Mouse (Mus musculus) telencephalon, adult 2 months (tissue): ENCODE data around the gene Grm8.

Experiments used
- DNase-seq: peaks from one replicate; pipeline ENCODE4 v3.0.0-alpha.2; 2011; ENCODE audit warnings: low read depth, low spot score

Grm8 gene

DNA sequence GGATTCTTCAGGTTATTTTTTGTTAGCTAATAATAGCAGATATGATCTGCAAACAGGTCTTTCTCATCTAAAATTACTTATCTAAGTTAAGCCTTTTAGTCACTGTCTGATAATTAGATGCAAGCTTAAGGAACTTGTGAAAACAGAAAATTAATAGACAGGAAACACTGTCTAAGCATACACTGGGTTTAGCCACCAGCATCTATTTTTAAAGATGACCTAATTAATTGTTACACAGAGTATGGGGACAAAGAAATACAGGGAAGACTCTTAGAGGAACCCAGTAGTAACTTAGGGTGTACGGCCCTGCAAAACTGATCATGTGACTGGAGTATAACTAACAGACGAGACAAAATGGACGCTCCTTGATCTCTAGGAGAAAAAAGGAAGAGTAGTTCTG lies 92.6 kb downstream of the Grm8 start:
- no peak for DNase-seq

DNA sequence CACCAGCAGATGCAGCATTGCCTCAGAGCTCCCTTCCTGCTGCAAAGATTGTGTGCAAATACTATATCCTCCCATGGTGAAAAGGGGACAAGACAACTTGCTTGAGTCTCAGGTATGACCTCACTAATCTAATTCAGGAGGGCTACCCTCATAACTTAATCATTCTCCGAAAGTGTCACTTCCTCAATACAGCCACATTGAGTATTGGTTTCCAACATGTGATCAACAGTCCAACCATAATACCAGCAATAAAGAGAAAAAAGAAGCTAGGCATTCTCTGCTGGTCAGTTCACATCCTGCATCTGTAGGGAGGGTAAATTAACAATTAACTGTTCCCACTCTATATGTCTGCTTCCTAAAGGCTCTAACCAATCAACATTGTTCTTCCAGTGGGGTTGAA lies 94.2 kb downstream of the Grm8 start:
- no peak for DNase-seq

DNA sequence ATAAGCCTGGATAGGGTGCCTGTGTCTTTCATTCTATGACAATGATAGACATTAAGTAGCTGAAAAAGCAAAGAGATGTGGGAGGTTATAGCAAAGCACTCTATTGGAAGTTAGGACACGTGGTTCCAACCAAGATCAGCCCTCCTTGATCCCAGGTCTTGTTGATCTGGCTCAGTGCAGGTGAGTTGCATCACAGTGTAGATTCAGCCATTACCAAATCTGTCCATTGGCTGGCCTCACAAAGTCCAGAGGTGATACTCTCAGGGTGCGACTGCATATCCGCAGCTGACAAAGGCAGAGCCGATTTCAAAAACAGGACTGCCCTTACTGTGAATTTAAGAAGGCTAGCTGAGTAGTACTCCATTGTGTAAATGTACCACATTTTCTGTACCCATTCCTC lies 103.0 kb downstream of the Grm8 start:
- DNase-seq = no peak

DNA sequence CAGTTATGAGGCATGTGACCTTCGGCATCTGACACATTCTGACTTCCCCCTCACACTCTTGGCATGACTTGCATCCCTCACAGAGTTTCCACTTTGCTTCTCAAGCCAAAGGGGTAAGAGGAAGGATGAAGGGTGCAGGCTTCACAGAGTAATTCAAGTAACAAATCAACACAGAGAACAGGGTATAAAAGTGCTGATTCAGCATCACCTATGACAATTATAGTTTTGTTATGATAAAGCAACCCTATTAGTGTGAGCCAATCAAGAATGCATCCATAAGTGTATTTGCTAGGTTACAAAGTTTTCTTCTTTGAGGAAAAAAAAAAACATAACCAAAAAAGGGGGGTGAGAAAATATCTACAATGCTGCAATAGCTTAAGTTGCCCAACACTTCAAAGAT lies 117.3 kb downstream of the Grm8 start:
- DNase-seq = no peak

DNA sequence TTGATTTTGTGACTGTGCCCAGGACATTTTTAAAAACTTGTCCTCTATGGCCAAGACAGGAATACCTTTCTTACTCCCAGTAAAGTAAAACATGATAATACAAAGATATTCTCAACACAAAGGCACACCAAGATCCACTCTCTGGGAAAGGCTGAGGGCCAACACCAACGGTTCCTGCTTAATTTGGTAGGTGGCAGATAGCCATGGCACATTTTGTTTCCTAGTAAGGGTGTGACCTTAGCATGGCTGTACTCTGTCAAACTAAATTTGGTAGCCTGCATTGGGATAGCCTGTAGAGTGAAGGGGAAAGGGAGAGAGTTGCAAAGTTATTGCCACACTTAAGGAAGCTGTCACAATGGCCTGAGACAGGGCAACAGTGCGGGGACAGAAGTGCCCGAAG lies 128.0 kb downstream of the Grm8 start:
- no peak for DNase-seq

DNA sequence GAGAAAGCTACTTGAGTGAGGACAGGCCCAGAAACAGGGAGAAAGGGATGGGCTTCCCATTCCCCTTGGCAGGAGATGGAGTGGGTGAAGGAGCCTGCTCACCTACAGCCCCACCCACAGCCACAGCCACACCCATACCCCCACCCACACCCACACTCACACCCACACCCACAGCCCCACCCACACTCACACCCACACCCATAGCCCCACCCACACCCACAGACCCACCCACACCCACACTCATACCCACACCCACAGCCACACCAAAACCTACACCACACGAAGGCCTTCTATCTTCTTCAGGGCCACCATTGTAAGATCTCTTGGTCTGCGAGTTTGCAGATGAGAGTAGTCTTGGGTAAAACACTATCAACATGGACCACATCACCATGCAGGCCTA lies 137.7 kb downstream of the Grm8 start:
- DNase-seq = no peak

DNA sequence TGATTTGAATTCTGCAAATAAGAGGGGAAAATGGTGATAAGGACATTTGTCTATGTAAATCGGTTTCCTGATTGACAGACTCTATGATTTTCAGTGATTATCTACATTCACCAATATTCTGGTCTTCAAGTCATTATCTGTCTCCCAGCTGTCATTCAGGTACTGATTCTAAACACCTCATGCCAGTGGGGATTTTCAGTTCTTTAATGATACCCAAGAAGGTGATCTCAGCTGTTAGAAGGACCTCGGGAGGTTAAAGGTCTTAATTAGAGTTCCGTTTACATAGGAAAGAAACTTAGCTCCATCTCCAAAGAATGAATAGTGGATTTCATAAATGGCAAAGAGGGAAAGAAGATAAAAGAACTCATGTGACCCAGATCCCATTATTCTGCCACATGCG lies 143.7 kb downstream of the Grm8 start:
- no peak for DNase-seq

DNA sequence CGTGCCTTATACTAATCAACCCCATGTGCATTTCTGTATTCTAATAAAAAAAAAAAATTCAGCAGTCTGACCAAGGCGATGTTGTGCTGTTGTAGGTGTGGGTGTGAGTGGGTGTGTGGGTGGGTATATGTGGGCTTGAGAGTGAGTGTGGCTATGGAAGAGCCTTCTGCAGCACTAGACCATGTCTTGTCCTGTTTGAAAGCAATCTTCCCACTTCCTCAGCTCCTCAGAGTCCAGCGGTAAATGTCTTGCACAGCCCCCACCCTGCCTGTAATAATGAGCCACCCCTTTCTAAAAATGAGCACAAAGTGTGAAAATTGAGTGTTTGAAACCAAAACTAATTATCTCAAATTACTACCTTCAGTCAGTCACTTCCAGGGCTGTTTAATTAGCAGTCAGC lies 152.4 kb downstream of the Grm8 start:
- no peak for DNase-seq

DNA sequence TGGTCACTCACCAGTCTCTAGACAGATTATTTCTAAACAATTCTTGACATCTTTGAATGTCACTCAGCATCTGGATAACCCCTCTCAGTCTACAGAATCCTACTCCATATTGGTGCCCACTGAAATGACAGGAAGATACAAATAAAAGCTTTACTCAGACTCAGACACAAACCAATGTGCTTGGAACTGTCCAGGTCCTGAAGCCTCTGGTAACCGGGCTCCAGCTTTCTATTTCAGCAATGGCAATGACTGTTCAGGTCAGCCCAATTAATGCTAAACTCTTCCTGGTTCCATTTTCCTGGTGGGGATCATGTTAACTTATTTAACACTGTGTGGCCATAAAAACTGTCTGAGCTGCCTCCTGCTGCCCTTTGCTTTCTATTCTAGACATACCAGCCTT lies 153.0 kb downstream of the Grm8 start:
- no peak for DNase-seq

DNA sequence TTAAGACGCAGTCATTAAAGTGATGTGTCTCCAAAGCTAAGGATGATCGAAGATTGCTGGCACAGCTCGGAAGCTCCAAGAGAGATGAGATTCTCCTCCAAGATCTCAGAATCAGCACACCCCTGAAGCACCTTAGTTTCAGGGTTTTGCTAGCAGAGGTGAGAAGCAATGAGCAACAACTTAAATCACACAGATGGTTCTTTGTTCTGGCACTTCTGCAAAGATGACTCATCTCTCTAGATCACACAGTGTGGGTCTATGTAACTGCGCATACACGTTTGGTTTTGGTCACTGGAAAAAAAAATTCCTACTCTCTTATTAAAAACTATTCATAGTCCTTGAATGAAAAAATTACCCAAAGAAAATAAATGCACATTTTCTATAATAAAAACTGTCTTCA lies 157.6 kb downstream of the Grm8 start:
- DNase-seq = peak; percentile 65

DNA sequence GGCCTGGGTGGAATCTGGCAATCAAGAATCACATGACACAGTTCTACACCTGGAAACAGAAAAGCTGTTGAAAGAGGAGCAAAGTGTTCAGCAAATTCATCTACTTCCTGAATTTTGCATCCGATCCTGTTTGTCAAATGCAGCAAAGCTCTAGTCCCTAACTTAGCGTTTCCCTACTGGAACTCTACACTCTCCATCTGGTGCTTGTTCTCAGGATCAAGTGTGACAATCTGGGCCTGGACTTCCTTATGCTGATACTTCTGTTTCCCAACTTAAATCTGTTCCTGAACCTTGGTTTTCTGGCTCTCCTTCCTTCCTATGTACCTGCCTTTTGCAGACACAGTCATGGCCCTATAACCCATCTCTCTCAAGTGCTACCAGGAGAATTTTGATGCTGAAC lies 166.1 kb downstream of the Grm8 start:
- peak; percentile 48 for DNase-seq

DNA sequence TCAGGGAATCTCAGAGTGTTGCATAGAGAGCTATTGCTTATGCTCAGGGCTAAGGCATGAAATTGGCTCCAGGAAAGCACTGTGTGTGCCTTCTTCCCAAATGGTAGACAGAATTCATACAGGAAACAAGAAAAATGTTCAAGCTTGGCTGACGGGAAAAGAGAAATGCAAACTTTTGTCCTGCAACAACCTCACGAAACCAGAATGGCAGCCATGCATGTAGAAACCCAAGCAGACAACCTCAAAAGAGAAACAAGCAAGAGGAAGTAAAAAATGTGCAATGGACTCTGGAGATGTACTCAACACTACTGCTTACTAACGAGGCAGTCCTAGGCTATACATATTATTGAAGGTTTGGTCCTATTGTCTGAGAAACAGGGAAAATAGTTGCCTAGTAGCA lies 167.9 kb downstream of the Grm8 start:
- no peak for DNase-seq

DNA sequence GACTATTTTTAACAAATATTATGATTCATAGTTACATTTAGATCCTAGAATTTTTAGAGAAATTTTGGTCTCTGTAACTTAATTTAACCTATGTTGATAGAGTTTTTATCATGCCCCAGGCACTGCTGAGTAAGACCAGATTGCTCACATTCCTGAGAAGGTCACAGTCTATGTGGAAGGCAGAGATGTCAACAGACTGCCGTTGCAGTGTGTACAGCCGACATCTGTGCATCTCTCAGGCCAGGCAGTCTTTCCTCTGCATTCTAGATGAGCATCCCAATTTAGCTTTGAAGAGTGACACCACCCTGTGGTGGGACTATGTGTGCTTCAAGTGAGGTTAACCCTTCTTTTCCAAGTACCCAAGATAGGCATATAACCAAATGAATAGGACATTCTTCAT lies 169.7 kb downstream of the Grm8 start:
- peak; percentile 22 for DNase-seq

DNA sequence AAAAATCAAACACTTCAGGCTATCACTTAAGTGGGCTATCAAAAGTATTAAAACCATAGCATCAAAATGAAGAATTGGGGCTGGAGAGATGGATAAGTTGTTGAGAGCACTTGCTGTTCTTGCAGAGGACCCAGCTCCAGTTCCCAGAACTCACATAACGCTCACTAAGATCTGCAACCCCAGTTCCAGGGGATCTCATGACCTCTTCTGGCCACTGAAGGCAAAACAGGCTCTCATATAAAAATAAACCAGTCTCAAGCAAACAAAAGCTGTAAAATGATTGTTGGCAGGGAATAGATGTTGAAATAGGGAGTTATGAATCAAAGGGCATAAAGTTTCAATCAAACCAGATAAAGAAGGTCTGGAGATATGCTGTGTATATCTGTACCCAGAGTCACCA lies 171.1 kb downstream of the Grm8 start:
- DNase-seq = no peak

DNA sequence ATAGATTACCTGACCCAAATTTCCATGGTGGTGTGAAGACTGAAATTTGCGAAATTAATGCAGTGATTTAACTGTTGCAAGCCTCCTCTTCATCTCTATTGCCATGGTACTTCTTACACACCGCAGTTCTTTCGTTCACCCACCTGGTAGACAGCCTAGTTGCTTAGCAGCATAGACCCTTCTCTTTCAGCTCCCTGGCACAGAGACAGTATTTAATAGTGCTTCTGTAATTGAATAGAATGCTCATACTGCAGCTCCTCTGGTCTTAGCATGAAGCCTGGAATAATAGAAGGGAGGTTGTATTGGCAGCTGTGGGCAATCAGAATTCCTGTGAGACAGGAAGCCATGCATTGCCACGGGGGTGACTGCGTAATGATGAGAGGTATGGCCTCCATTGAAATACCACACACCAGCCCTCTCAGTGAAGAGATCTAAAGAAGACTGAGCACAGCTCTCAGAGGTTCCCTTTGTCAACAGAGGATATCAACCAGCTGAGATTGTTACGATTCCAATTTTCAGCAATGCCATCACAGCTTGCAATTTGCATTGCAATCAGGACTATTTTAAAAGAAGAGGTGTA lies 178.6 kb downstream of the Grm8 start:
- DNase-seq = no peak

DNA sequence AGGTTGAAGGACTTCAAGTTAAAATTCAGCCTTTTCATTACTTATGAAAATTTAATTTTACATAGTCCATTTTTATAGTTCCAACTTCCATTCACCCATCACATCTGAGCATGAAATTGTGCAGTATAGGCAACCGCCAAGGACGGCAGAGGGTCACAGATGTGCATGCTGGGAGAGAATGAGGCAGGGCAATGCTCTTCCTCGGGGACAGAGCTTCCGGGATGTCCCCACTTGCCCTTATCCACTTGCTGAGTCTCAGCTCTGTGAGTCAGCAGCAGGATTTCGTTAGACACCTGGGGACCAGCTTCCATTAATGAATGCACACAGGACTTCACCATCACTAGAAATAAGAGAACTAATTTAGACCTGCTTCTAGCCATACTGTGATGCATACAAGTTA lies 183.5 kb downstream of the Grm8 start:
- DNase-seq = no peak

DNA sequence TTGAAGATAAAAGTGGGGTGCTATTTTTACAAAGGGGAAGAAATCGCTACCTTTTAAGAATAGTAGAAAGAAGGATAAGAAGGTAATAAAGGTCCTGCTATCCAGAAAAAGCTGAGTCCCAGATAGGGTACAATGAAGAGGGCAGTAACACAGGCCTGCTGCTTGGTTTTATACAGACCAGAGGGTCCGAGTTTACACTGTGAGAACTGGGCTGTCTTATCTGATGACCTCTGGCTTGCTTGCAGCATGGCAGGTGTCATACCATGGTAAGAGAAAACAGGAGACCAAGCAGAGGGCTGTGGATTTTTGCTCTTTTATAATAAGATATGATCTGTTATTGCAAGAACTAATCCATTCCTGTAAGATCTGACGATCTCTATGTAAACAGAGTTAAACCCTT lies 206.9 kb downstream of the Grm8 start:
- no peak for DNase-seq

DNA sequence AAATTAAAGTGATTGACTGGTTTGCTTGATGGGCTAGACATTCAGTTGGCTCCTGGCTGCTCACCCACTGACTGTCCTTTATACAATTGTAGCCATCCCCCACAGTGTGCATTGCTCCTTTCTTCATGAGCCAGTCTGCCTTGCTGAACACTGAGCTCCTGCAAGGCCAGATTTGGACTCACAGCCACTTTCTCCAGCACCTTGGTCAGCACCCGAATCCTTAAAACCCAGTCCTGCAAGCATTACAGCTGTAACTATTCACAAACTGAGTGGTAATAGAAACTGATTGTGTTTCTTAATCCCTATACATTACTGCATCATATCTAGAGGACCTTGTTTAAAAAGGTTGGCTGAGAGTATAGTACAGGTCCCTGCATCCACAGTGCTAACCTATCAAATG lies 221.7 kb downstream of the Grm8 start:
- DNase-seq = no peak

DNA sequence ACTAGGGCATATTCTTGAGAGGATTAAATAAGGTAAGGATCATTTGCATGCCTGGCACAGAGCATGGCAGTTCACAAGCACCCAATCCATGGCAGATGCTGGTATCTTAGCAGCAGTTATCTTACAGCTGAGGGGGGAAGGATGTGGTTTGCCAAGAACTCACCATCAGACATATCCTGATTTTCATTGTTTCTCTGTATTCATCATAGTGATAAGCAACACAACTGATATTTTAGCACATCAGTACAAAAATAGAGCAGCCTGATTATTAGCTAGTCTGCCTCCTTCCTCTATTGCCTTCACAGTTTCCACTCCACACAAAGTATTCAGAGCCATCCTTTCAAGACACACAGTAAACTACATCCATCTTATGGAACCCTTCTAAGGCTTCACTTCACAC lies 230.6 kb downstream of the Grm8 start:
- DNase-seq = no peak

DNA sequence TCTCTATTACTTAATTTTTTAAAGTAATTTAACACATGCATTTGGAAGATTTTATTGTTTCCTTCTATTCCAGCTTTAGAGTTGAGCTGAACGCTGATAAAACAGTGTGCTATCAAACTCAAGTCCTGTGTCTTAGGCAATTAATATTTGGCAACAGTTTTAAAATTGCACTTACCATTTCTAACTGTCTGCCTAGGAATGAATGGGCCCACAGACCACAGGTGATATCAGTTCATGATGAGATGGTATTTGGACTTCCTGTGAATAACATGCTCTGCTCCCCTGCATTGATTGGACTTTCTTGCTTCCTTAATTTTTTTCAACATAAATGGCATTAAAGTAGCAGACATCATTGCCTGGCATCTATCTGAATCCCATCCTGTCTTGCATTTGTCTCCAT lies 232.8 kb downstream of the Grm8 start:
- DNase-seq = no peak

DNA sequence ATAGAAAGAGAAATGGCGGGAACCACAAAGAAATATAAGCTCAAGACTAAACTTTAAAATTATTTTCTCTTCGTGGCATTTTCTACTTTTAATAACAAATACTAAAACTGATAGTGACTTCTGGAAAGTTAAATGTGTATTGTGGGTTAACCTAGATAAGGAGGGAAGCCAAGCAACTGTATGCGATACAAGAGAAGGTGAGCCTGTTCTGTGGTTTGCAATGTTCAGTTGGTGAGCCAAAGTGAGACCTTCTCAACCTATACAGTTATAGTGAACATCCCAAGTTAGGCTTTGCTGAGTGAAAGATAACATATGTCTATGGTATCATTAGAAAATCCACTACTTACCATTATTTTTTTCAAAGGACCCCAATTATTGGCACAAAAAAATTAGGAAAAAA lies 233.6 kb downstream of the Grm8 start:
- DNase-seq = no peak

DNA sequence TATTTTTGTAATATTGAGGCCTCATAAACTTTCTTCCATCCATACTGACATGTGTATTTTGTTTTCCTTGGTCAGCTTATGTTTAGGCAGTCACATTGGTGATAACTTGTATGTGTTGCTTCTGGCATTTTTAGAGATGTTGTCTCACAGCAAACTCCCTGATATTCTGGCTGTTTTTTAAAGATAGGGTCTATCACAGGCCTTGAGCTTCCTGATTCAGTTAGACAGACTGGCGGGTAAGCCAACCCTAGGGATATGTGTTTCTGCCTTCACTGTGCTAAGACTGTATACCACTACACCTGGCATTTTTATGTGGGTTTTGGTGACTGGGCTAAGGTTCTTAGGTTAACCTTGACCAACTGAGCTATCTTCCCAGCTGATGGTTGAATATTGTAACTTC lies 239.8 kb downstream of the Grm8 start:
- no peak for DNase-seq

DNA sequence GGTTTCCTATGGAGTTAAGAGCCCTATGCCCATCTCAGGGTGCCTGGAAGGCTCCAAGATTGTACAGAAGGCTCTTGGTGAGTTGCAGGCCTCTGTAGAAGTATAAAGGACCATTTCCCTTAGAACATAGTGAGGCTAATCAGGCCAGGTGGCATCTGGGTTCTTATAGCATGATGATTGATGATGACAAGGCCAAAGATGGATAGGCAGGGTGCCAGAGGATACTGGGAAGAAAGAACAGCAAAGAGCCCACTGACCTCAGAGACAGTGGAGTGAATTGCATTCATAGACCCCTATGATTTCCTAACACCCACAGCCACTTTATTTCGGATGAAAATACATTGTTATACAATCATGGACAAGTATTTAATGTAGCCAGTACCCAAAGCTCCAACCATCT lies 242.1 kb downstream of the Grm8 start:
- DNase-seq = no peak

DNA sequence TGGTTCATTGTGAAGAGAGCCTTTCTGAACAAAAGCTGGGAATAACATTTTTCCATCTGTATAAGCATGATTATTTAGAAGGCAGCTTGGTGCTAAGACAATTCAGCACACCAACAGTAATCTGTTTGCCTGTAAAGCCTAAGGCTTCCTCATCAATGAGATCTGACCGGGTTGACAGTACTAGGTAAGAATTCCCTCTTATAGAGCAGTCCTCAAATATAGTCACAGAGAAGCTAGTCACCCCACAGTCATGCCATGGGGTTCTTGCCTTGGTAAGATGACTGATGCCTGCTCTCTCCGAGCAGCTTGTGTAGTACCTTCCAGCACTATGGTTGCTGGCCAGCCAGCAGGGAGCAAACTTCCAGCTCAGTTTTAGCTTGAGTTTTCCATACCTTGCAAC lies 246.6 kb downstream of the Grm8 start:
- DNase-seq = no peak

DNA sequence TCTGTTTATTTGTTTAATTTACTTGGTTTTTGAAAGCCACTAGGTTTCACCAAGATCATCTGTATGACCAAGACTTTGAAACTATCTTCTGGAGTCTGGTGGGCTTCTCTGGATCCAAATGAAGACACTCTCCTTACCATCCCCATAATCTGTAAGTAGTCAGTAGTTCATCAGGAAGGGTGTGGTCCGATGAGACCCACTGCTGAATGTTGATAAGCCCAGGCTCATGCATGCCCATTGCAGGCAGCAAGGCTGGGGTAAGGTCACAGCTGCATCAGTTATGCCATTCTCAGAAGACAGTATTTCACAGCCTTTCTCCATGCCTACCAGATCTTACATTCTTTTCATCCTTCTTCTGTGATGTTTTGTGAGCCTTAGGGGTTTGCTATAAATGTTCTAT lies 247.1 kb downstream of the Grm8 start:
- DNase-seq = no peak
